ENCODE assay signal across 9 mouse cellular contexts in genomic region chr5:35737231-35737901, GRCm38 (mm10). TPM values are rescaled to one million over a fixed set of nuclear protein-coding genes. Genes with fewer than 3 reads are reported as not detected.
A peak's percentile ranks its signal among the peaks of the same experiment; 100 is the strongest.
DNase-seq lines count a peak whose midpoint lies in the region; ATAC-seq lines count a peak whose summit lies in the region.
"Had no signal": no experiment of that assay in that cellular context is flagged by ENCODE, and none has a peak within 500 bp of the region (broad histone marks: within the 10 kb centered on the region; RNA-seq: fewer than 3 reads in every experiment).

No protein-coding gene starts in this region.

- no peaks in the 10 kb centered on the region for H3K36me3 ChIP-seq in hindbrain, embryonic 16.5 days (ENCODE audit: control insufficient read depth, insufficient read depth, low read length)
- H3K36me3 ChIP-seq in hindbrain, embryonic 13.5 days: no peaks in the 10 kb centered on the region
- H3K36me3 ChIP-seq in lung, embryonic 15.5 days: no peaks in the 10 kb centered on the region
- no peaks in the 10 kb centered on the region for H3K36me3 ChIP-seq in midbrain, embryonic 11.5 days (ENCODE audit: control insufficient read depth, insufficient read depth, low read length)

- ATAC-seq in hindbrain, embryonic 16.5 days: peak; percentile 24; the same call in 1 of the 2 replicates
- no peak for ATAC-seq in hindbrain, embryonic 13.5 days (ENCODE audit: low FRiP score)
- no peak for ATAC-seq in lung, embryonic 15.5 days (ENCODE audit: borderline replicate concordance, extremely low read depth, low FRiP score, low TSS enrichment)
- ATAC-seq in midbrain, embryonic 11.5 days (ENCODE audit: low FRiP score): no peak

- WGBS in hindbrain, embryonic 16.5 days: 72% methylated on average over 20 of the region's 20 CpGs
- WGBS in hindbrain, embryonic 13.5 days: 76% methylated on average over 20 of the region's 20 CpGs
- WGBS in lung, embryonic 15.5 days: 42% methylated on average over 20 of the region's 20 CpGs
- 89% methylated on average over 20 of the region's 20 CpGs for WGBS in midbrain, embryonic 11.5 days

- H3K27ac ChIP-seq in hindbrain, embryonic 16.5 days (ENCODE audit: low read depth, low read length): no peak overlapping the region
- H3K27ac ChIP-seq in hindbrain, embryonic 13.5 days: no peak overlapping the region
- H3K27ac ChIP-seq in lung, embryonic 15.5 days: 0 out of 2 replicates have a peak overlapping the region, but pooled peaks have one; percentile 4
- no peak overlapping the region for H3K27ac ChIP-seq in midbrain, embryonic 11.5 days (ENCODE audit: low read depth, low read length)

- H3K4me3 ChIP-seq in hindbrain, embryonic 16.5 days (ENCODE audit: low read length): no peak overlapping the region
- H3K4me3 ChIP-seq in hindbrain, embryonic 13.5 days: no peak overlapping the region
- H3K4me3 ChIP-seq in lung, embryonic 15.5 days: no peak overlapping the region
- no peak overlapping the region for H3K4me3 ChIP-seq in midbrain, embryonic 11.5 days (ENCODE audit: low read depth, low read length)
- H3K4me3 ChIP-seq: megakaryocyte, embryonic 14.5 days had no signal

- DNase-seq in adrenal gland, postnatal 25 days: peak; percentile 69
- peak; percentile 53 to 67 for DNase-seq in heart, postnatal 36 days
- DNase-seq in layer of hippocampus, adult 9-10 months (ENCODE audit: low spot score): no peak
- DNase-seq in right cerebral cortex, postnatal 36 days (ENCODE audit: low spot score in 2 of 2): no peak
- DNase-seq in midbrain, embryonic 11.5 days (ENCODE audit: low spot score, missing footprints): no peak

- no peaks in the 10 kb centered on the region for H3K4me1 ChIP-seq in hindbrain, embryonic 16.5 days (ENCODE audit: control insufficient read depth, insufficient read depth, low read depth, low read length)
- H3K4me1 ChIP-seq in hindbrain, embryonic 13.5 days (replicated peaks): 0 out of 2 replicates have a peak, but pooled peaks cover 6% of the 10 kb centered on the region
- peaks cover 51% of the 10 kb centered on the region for H3K4me1 ChIP-seq in lung, embryonic 15.5 days
- H3K4me1 ChIP-seq in midbrain, embryonic 11.5 days (ENCODE audit: control insufficient read depth, insufficient read depth, low read length): no peaks in the 10 kb centered on the region

- intact Hi-C loops in heart, postnatal 36 days (cut with DNase I): no loop called here

- H3K9me3 ChIP-seq in hindbrain, embryonic 16.5 days (ENCODE audit: control insufficient read depth, low read length): no peaks in the 10 kb centered on the region
- H3K9me3 ChIP-seq in hindbrain, embryonic 13.5 days: no peaks in the 10 kb centered on the region
- H3K9me3 ChIP-seq in lung, embryonic 15.5 days: no peaks in the 10 kb centered on the region
- H3K9me3 ChIP-seq in midbrain, embryonic 11.5 days (ENCODE audit: control insufficient read depth, low read length): no peaks in the 10 kb centered on the region
- H3K9me3 ChIP-seq: megakaryocyte, embryonic 14.5 days had no signal

- H3K27me3 ChIP-seq in hindbrain, embryonic 16.5 days (replicated peaks; ENCODE audit: control insufficient read depth, insufficient read depth, low read length): peaks cover 3% of the 10 kb centered on the region; the same call in 1 of the 2 replicates
- H3K27me3 ChIP-seq in hindbrain, embryonic 13.5 days: peaks cover 32% of the 10 kb centered on the region
- no peaks in the 10 kb centered on the region; the same call in 1 of the 2 replicates for H3K27me3 ChIP-seq in lung, embryonic 15.5 days
- H3K27me3 ChIP-seq in midbrain, embryonic 11.5 days (ENCODE audit: control insufficient read depth, insufficient read depth, low read length): peaks cover 4% of the 10 kb centered on the region; the same call in 1 of the 2 replicates

- no peak overlapping the region for H3K9ac ChIP-seq in hindbrain, embryonic 16.5 days (ENCODE audit: low read depth, low read length)
- no peak overlapping the region for H3K9ac ChIP-seq in hindbrain, embryonic 13.5 days
- H3K9ac ChIP-seq in lung, embryonic 15.5 days: no peak overlapping the region
- no peak overlapping the region for H3K9ac ChIP-seq in midbrain, embryonic 11.5 days (ENCODE audit: low read length)

- H3K4me2 ChIP-seq in hindbrain, embryonic 16.5 days (ENCODE audit: low read length): no peak overlapping the region
- H3K4me2 ChIP-seq in hindbrain, embryonic 13.5 days: no peak overlapping the region
- peak overlapping the region; percentile 7; the same call in 1 of the 2 replicates for H3K4me2 ChIP-seq in lung, embryonic 15.5 days
- H3K4me2 ChIP-seq in midbrain, embryonic 11.5 days: no peak overlapping the region

RNA-seq across cellular contexts. Expression of gene Sh3tc1, which starts 2.4 kb away (rescaled TPM):
- polyA plus RNA-seq in hindbrain, embryonic 16.5 days (2015; fragmentation: Nextera tagmentation; extraction: Ambion mirVana): 2.6 and 2.7 TPM in 2 replicates
- 2.7 and 3.8 TPM in 2 replicates for polyA plus RNA-seq in hindbrain, embryonic 13.5 days (2015; fragmentation: Nextera tagmentation; extraction: Ambion mirVana)
- total RNA-seq in adrenal gland, postnatal 25 days (2021): 10.6 and 13.9 TPM in 2 replicates
- 1 to 10 TPM; 7.0 to 9.9 TPM for total RNA-seq in heart, postnatal 36 days (2021)
- 11.0 and 11.6 TPM in 2 replicates for polyA plus RNA-seq in lung, embryonic 15.5 days (2015; fragmentation: Nextera tagmentation; extraction: Ambion mirVana)
- 2.3 and 3.2 TPM in 2 replicates for polyA plus RNA-seq in midbrain, embryonic 11.5 days (2014; fragmentation: Nextera tagmentation; extraction: Ambion mirVana)

RNA-seq across cellular contexts. Expression of gene Ablim2, which starts 20.3 kb away (rescaled TPM):
- 39.3 and 40.2 TPM in 2 replicates for polyA plus RNA-seq in hindbrain, embryonic 16.5 days (2015; fragmentation: Nextera tagmentation; extraction: Ambion mirVana)
- polyA plus RNA-seq in hindbrain, embryonic 13.5 days (2015; fragmentation: Nextera tagmentation; extraction: Ambion mirVana): 9.5 and 10.4 TPM in 2 replicates
- total RNA-seq in adrenal gland, postnatal 25 days (2021): 6.0 and 7.8 TPM in 2 replicates
- total RNA-seq in heart, postnatal 36 days (2021): 10 to 100 TPM; 20.7 to 21.0 TPM
- polyA plus RNA-seq in lung, embryonic 15.5 days (2015; fragmentation: Nextera tagmentation; extraction: Ambion mirVana): 0.27 and 0.62 TPM in 2 replicates
- polyA plus RNA-seq in midbrain, embryonic 11.5 days (2014; fragmentation: Nextera tagmentation; extraction: Ambion mirVana): 0.36 and 0.51 TPM in 2 replicates

RNA-seq across cellular contexts. Expression of gene Htra3, which starts 57.8 kb away (rescaled TPM):
- 17.3 and 25.5 TPM in 2 replicates for polyA plus RNA-seq in hindbrain, embryonic 16.5 days (2015; fragmentation: Nextera tagmentation; extraction: Ambion mirVana)
- 12.2 and 12.7 TPM in 2 replicates for polyA plus RNA-seq in hindbrain, embryonic 13.5 days (2015; fragmentation: Nextera tagmentation; extraction: Ambion mirVana)
- 35.5 and 44.3 TPM in 2 replicates for total RNA-seq in adrenal gland, postnatal 25 days (2021)
- total RNA-seq in heart, postnatal 36 days (2021): 100 to 1,000 TPM; 105 to 136 TPM
- 26.0 and 29.2 TPM in 2 replicates for polyA plus RNA-seq in lung, embryonic 15.5 days (2015; fragmentation: Nextera tagmentation; extraction: Ambion mirVana)
- polyA plus RNA-seq in midbrain, embryonic 11.5 days (2014; fragmentation: Nextera tagmentation; extraction: Ambion mirVana): 6.0 and 7.6 TPM in 2 replicates

Comparison
In these comparisons a context has a peak if more than half of its experiments do, and no peak if none do; other contexts are left out.
1. DNase-seq: peak in adrenal gland, postnatal 25 days (single experiment) and heart, postnatal 36 days (2 of 2); none in layer of hippocampus, adult 9-10 months (single experiment), right cerebral cortex, postnatal 36 days (0 of 2) and midbrain, embryonic 11.5 days (single experiment).